Mouse (Mus musculus): ENCODE results near the gene Edc4. TPM values are rescaled to one million over a fixed set of nuclear protein-coding genes. Genes with fewer than 3 reads are reported as not detected.
"Not testable (repeated sequence)": the region's sequence is repeated elsewhere in the genome, so short reads cannot be mapped to it uniquely, and the experiment has no call there.

Edc4 gene
- 10 to 100 TPM; 30.9 to 32.5 TPM for total RNA-seq (2021)

GRCm38 (mm10) chr8:105880754-105881520, at the start of gene Edc4:
Edc4 (plus strand) TSS chr8:105880881.
- intact Hi-C loops (cut with DNase I) = loop anchor here (2.0 kb wide), 1 partner anchor 20 kb away; the partner anchor contains the start of gene Nutf2
- DNase-seq = peak; percentile 91 to 94

- DNase-seq; intact Hi-C loops (cut with DNase I): not testable (repeated sequence)
Measured at GRCm38 (mm10) chr8:105833740-105834139, 46.9 kb upstream of the Edc4 start.

GRCm38 (mm10) chr8:105835318-105835717, 45.4 kb upstream of the Edc4 start:
- peak; percentile 77 to 86 for DNase-seq
- intact Hi-C loops (cut with DNase I) = loop anchor here (1.0 kb wide), 2 partner anchors 95 to 187 kb away; no protein-coding TSS in a partner anchor

GRCm38 (mm10) chr8:105836991-105837390, 43.7 kb upstream of the Edc4 start:
- intact Hi-C loops (cut with DNase I) = no loop called here
- no peak for DNase-seq

DNA sequence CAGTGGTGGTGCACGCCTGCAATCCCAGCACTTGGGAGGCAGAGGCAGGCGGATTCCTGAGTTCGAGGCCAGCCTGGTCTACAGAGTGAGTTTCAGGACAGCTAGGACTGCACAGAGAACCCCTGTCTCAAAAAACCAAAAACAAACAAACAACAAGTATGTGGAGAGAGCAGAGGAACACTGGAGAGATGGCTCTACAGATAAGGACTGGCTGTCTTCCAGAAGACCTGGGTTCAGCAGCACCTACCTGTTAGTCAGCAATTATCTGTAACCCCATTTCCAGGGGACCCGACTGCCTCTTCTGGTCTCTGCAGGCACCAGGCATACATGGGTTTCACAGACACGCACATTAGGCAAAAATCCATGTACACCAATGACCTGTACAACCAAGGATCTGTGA, 41.5 kb upstream of the Edc4 start:
- DNase-seq = no peak
- intact Hi-C loops (cut with DNase I) = no loop called here

DNA sequence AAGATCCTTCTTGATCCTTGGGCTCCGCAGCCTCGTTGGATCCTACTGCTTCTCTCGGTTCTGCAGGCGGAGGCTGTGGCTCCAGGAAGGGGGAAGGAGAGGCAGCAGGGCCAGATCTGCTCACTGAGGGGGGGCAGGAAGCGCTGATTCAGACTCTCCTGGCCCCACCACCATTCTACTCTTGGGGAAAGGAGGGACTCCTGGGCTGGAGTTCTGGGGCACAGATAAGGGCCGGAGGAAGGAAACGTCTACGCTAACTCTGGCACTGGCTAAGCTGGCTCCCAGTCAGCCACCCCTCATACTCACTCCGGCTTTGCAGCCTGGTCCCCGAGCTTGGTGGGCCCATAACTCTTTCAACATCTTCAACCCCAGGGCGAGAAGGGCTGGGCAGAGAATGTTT, 34.0 kb upstream of the Edc4 start:
- intact Hi-C loops (cut with DNase I) = no loop called here
- no peak for DNase-seq

DNA sequence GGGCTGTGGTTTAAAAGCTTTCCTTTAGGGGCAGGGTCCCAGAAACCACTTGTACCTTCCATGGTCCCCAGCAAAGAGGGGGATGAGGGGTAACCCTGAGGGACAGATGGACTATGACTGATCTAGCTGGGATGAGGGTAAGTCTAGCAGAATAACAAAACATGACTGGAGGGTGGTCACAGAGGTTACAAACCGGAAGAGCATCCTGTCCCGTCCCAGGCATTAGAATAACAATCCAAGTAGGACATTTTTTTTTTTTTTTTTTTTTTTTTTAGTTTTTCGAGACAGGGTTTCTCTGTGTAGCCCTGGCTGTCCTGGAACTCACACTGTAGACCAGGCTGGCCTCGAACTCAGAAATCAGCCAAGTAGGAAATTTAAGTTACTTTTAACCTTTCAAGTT, 30.7 kb upstream of the Edc4 start:
- intact Hi-C loops (cut with DNase I) = loop anchor here (5.0 kb wide), 1 partner anchor 143 kb away; the partner anchor contains the start of genes 4933405L10Rik and Enkd1
- DNase-seq = no peak

GRCm38 (mm10) chr8:105850611-105851010, 30.1 kb upstream of the Edc4 start:
- DNase-seq = no peak
- intact Hi-C loops (cut with DNase I) = loop anchor here (5.0 kb wide), 1 partner anchor 143 kb away; the partner anchor contains the start of genes 4933405L10Rik and Enkd1

- intact Hi-C loops (cut with DNase I) = loop anchor here (5.0 kb wide), 1 partner anchor 144 kb away; the partner anchor contains the start of genes 4933405L10Rik and Enkd1
- peak; percentile 93 to 94 for DNase-seq
Measured at GRCm38 (mm10) chr8:105851651-105852143, 29.0 kb upstream of the Edc4 start.

- intact Hi-C loops (cut with DNase I) = loop anchor here (5.0 kb wide), 1 partner anchor 145 kb away; the partner anchor contains the start of genes 4933405L10Rik and Enkd1
- peak in 1 of 2 experiments; percentile 14 for DNase-seq
Measured at GRCm38 (mm10) chr8:105852146-105852729, 28.4 kb upstream of the Edc4 start.

DNA sequence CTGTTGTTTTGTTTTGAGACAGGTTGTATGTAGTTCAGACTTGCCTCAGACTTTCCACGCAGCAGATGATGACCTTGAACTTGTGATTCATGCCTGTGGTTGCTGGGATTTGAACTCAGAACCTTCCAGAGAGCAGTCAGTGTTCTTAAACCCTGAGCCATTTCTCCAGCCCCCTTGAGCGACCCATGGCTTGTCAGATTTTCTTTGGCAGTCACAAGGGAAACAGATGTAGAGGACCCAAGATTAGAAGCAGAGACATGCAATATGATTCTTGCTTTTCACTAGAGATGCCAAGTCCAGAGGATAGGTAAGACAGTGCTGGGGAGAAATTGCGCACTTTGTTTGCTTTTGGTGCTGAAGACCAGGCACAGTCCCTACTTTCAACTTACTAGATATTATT, 27.5 kb upstream of the Edc4 start, which contains the start of gene Cenpt:
Gene Cenpt (minus strand): TSS at position 101 of the 400 bp plus-strand sequence.
- intact Hi-C loops (cut with DNase I) = loop anchor here (5.0 kb wide), 1 partner anchor 146 kb away; the partner anchor contains the start of genes 4933405L10Rik and Enkd1
- DNase-seq = no peak

- intact Hi-C loops (cut with DNase I) = loop anchor here (5.0 kb wide), 1 partner anchor 147 kb away; the partner anchor contains the start of genes 4933405L10Rik and Enkd1
- DNase-seq = no peak
Measured at GRCm38 (mm10) chr8:105854303-105854702, 26.4 kb upstream of the Edc4 start.

GRCm38 (mm10) chr8:105854715-105855216, 25.9 kb upstream of the Edc4 start, which contains the start of gene Thap11:
Thap11 (plus strand) TSS chr8:105855132.
- DNase-seq = peak; percentile 95 to 97
- intact Hi-C loops (cut with DNase I) = loop anchor here (5.0 kb wide), 1 partner anchor 147 kb away; the partner anchor contains the start of genes 4933405L10Rik and Enkd1

DNA sequence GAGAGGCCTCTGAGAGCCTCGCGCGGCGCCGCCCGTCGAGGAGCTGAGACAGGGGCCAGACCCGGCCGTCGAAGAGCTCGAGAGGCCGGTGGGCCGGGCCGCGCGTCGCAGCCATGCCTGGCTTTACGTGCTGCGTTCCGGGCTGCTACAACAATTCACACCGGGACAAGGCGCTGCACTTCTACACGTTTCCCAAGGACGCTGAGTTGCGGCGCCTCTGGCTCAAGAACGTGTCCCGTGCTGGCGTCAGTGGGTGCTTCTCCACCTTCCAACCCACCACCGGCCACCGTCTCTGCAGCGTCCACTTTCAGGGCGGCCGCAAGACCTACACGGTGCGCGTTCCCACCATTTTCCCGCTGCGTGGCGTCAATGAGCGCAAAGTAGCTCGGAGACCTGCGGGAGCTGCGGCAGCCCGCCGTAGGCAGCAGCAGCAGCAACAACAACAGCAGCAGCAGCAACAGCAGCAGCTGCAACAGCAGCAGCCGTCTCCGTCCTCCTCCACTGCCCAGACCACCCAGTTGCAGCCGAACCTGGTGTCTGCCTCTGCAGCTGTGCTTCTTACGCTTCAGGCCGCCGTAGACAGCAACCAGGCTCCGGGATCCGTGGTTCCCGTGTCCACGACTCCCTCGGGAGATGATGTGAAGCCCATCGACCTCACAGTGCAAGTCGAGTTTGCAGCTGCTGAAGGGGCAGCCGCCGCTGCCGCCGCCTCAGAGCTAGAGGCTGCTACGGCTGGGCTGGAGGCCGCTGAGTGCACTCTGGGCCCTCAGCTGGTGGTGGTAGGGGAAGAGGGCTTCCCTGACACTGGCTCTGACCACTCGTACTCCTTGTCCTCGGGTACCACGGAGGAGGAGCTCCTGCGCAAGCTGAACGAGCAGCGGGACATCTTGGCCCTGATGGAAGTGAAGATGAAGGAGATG, 25.2 kb upstream of the Edc4 start:
- DNase-seq = peak in 1 of 2 experiments; percentile 71
- intact Hi-C loops (cut with DNase I) = no loop called here

- no peak for DNase-seq
- intact Hi-C loops (cut with DNase I) = no loop called here
Measured at GRCm38 (mm10) chr8:105856168-105856835, 24.4 kb upstream of the Edc4 start.

DNA sequence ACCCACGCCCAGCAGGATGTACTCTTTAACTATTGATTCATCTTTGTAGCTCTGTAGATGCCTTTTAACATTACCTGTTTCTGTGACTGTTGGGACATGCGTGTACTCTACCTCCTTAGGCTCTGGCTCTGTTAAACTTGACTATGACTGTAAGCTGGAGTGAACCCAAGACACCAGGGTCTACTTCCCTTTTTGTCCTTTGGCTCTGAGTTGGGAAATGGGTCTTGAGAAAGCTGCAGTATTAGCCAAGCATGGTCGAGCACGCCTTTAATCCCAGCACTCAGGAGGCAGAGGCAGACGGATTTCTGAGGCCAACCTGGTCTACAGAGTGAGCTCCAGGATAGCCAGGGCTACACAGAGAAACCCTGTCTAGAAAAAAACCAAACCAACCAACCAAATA, 22.2 kb upstream of the Edc4 start:
- intact Hi-C loops (cut with DNase I) = no loop called here
- no peak for DNase-seq

DNA sequence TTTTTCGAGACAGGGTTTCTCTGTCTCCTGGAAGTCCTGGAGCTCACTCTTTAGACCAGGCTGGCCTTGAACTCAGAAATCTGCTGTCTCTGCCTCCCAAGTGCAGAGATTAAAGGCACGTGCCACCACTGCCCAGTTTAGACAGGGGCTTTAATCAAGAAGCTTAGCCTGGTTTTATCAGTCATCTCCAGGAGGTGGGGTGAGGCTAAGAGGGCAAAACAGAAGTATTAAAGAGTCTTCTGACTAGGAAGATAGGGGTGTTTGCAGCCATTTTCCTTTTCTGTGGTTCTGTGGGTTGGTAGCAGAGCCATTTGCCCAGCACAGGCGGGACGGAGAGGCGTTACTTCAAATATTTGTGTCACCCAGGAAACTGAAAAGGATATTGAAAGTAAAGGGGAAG, 21.4 kb upstream of the Edc4 start:
- intact Hi-C loops (cut with DNase I) = no loop called here
- DNase-seq = no peak

DNA sequence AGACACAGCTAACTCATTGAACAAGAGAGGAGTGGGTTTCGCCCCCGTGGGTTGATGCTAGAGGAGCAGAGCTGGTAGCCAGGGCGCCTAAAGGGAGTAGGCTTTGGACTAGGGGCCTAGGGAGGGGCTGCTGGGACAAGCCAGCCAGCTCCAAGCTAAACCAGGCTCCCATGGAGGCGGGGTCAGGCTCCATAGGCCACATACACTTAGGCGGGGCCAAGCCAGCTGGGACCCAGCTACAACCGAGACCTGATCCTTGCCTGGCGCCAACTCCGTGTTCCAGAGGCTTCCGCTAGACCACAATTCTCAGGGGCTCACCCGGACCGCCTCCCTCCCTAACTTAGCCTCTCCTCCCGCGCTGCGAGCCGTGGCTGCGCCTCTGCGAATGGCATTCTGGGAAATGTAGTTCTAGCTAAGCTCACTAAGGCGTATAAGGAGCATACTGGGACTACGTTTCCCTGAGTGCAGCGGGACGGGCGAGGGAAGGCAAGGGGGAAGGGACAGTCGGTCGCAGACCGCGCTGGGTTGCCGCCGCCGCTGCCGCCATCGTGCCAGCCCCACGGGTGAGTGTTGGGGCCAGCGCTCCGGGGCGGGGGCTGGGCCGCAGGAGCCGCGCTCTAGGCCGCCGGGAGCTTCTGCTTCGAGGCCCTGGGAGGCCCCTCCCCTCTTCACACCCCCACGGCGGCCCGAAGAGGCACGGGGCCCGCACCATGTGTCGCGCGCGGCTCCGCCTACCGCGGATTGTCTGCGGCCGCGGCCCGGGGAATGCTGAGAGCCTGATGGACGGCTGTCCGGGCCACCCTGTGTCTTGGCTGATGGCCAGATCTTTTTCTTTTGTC, 20.3 kb upstream of the Edc4 start, which contains the start of gene Nutf2:
Gene Nutf2 (plus strand): TSS at position 438 of the 839 bp plus-strand sequence.
- DNase-seq = peak; percentile 95 to 98
- intact Hi-C loops (cut with DNase I) = loop anchor here (2.0 kb wide), 2 partner anchors 20 to 38 kb away; partner anchors contain the start of gene Edc4
